Mouse (Mus musculus) embryonic stem cell, embryonic (primary cell): ENCODE results near the gene Pex26.

Experiments
- CTCF ChIA-PET, 4 experiments: fragments of 300-600 bp in 2 of 4; fragments of 350-600 bp in 2 of 4; sonication (Branson Sonifier 250); formaldehyde crosslinking; loops; one replicate each; lab custom pipeline; 2022; ENCODE audit warnings: inconsistent platforms in 2 of 4; lab: Charles Lee
- POLR2A ChIA-PET, 4 experiments: fragments of 300-600 bp in 2 of 4; fragments of 350-600 bp in 2 of 4; sonication (Branson Sonifier 250); formaldehyde crosslinking; loops; one replicate each; lab custom pipeline; 2022; ENCODE audit warnings: antibody characterized with exemption in 4 of 4, inconsistent platforms in 1 of 4; lab: Charles Lee

The Pex26 gene

GRCm38 (mm10) chr6:121211743-121212142 lies 28.3 kb downstream of the Pex26 start:
- CTCF ChIA-PET, result no interaction called here
- POLR2A ChIA-PET, result interaction anchor here in 3 of 4 experiments (0.6 to 1.9 kb wide), 9 partner anchors 9 to 101 kb away, joined by 3 to 23 read pairs (median 5); partner anchors contain the start of gene Pex26 (in 1 of the 3)

GRCm38 (mm10) chr6:121212988-121213387 lies 29.5 kb downstream of the Pex26 start:
- POLR2A ChIA-PET, result no interaction called here
- CTCF ChIA-PET, result no interaction called here

- POLR2A ChIA-PET, result interaction anchor here in 2 of 4 experiments (1.0 to 1.4 kb wide), 2 partner anchors 19 to 21 kb away, joined by 3 read pairs; no protein-coding TSS in a partner anchor
- CTCF ChIA-PET, result interaction anchor here in 1 of 4 experiments (0.7 kb wide), 1 partner anchor 97 kb away, joined by 3 read pairs; no protein-coding TSS in a partner anchor
Measured at GRCm38 (mm10) chr6:121214221-121214620, 30.8 kb downstream of the Pex26 start.

GRCm38 (mm10) chr6:121214667-121215330 lies 31.3 kb downstream of the Pex26 start:
- ChIA-PET POLR2A (interaction anchor here in 2 of 4 experiments (0.7 to 1.4 kb wide), 3 partner anchors 20 to 1543 kb away, joined by 3 read pairs; no protein-coding TSS in a partner anchor), CTCF (interaction anchor here in 1 of 4 experiments (0.7 kb wide), 1 partner anchor 98 kb away, joined by 3 read pairs; no protein-coding TSS in a partner anchor)

GRCm38 (mm10) chr6:121215336-121215735 lies 31.9 kb downstream of the Pex26 start:
- ChIA-PET CTCF (no interaction called here), POLR2A (interaction anchor here in 2 of 4 experiments (0.7 to 1.4 kb wide), 3 partner anchors 19 to 1542 kb away, joined by 3 read pairs; no protein-coding TSS in a partner anchor)

GRCm38 (mm10) chr6:121215896-121216295 lies 32.4 kb downstream of the Pex26 start:
- ChIA-PET POLR2A (interaction anchor here in 2 of 4 experiments (0.7 to 1.5 kb wide), 3 partner anchors 13 to 21 kb away, joined by 3 to 8 read pairs (median 4); no protein-coding TSS in a partner anchor), CTCF (interaction anchor here in 1 of 4 experiments (0.6 kb wide), 1 partner anchor 318 kb away, joined by 3 read pairs; no protein-coding TSS in a partner anchor)

- POLR2A ChIA-PET, result interaction anchor here in 1 of 4 experiments (1.5 kb wide), 1 partner anchor 12 kb away, joined by 8 read pairs; no protein-coding TSS in a partner anchor
- CTCF ChIA-PET, result no interaction called here
Measured at GRCm38 (mm10) chr6:121216589-121217255, 33.3 kb downstream of the Pex26 start.

- POLR2A ChIA-PET, result interaction anchor here in 2 of 4 experiments (0.6 to 0.9 kb wide), 3 partner anchors 17 to 103 kb away, joined by 3 to 5 read pairs (median 3); no protein-coding TSS in a partner anchor
- CTCF ChIA-PET, result interaction anchor here in 2 of 4 experiments (0.7 kb wide), 2 partner anchors 30 to 96 kb away, joined by 4 to 5 read pairs; no protein-coding TSS in a partner anchor
Measured at GRCm38 (mm10) chr6:121218002-121218401, 34.5 kb downstream of the Pex26 start.

GRCm38 (mm10) chr6:121219406-121219805 lies 35.9 kb downstream of the Pex26 start:
- POLR2A ChIA-PET, result no interaction called here

GRCm38 (mm10) chr6:121220181-121220580 lies 36.7 kb downstream of the Pex26 start:
- ChIA-PET CTCF (no interaction called here), POLR2A (interaction anchor here in 1 of 4 experiments (1.3 kb wide), 1 partner anchor 26 kb away, joined by 4 read pairs; no protein-coding TSS in a partner anchor)

More at GRCm38 (mm10) chr6:121219406-121219805, 35.9 kb downstream of the Pex26 start:
- CTCF ChIA-PET, result no interaction called here

- POLR2A ChIA-PET, result interaction anchor here in 1 of 4 experiments (0.6 to 1.3 kb wide), 2 partner anchors 11 to 58 kb away, joined by 3 to 5 read pairs; no protein-coding TSS in a partner anchor
- CTCF ChIA-PET, result interaction anchor here in 1 of 4 experiments (0.6 kb wide), 1 partner anchor 245 kb away, joined by 9 read pairs; no protein-coding TSS in a partner anchor
Measured at GRCm38 (mm10) chr6:121221876-121222597, 38.6 kb downstream of the Pex26 start.

GRCm38 (mm10) chr6:121223001-121223400 lies 39.5 kb downstream of the Pex26 start:
- CTCF ChIA-PET, result no interaction called here
- POLR2A ChIA-PET, result interaction anchor here in 1 of 4 experiments (1.3 kb wide), 1 partner anchor 12 kb away, joined by 5 read pairs; no protein-coding TSS in a partner anchor

GRCm38 (mm10) chr6:121224067-121224466 lies 40.6 kb downstream of the Pex26 start:
- CTCF ChIA-PET, result no interaction called here
- POLR2A ChIA-PET, result interaction anchor here in 2 of 4 experiments (0.6 to 1.1 kb wide), 2 partner anchors 247 to 332 kb away, joined by 3 to 5 read pairs; no protein-coding TSS in a partner anchor

- POLR2A ChIA-PET, result no interaction called here
- CTCF ChIA-PET, result no interaction called here
Measured at GRCm38 (mm10) chr6:121224993-121225392, 41.5 kb downstream of the Pex26 start.

GRCm38 (mm10) chr6:121226043-121226442 lies 42.6 kb downstream of the Pex26 start:
- ChIA-PET POLR2A (no interaction called here), CTCF (no interaction called here)

- ChIA-PET CTCF (no interaction called here), POLR2A (no interaction called here)
Measured at GRCm38 (mm10) chr6:121226744-121227143, 43.3 kb downstream of the Pex26 start.

- CTCF ChIA-PET, result interaction anchor here in 1 of 4 experiments (1.0 kb wide), 1 partner anchor 115 kb away, joined by 4 read pairs; no protein-coding TSS in a partner anchor
- POLR2A ChIA-PET, result interaction anchor here in 2 of 4 experiments (0.6 to 2.0 kb wide), 2 partner anchors 12 to 28 kb away, joined by 5 to 8 read pairs; no protein-coding TSS in a partner anchor
Measured at GRCm38 (mm10) chr6:121228421-121228820, 45.0 kb downstream of the Pex26 start.

- ChIA-PET POLR2A (interaction anchor here in 1 of 4 experiments (0.6 kb wide), 1 partner anchor 26 kb away, joined by 3 read pairs; no protein-coding TSS in a partner anchor), CTCF (no interaction called here)
Measured at GRCm38 (mm10) chr6:121232652-121233051, 49.2 kb downstream of the Pex26 start.
